Mouse (Mus musculus): ENCODE results near the gene Nckap1l. TPM values are rescaled to one million over a fixed set of nuclear protein-coding genes. Genes with fewer than 3 reads are reported as not detected.
"Not testable (repeated sequence)": the region's sequence is repeated elsewhere in the genome, so short reads cannot be mapped to it uniquely, and the experiment has no call there.

Nckap1l gene
- polyA plus RNA-seq (2015; fragmentation: Nextera tagmentation; extraction: Ambion mirVana) = 1.5 and 1.6 TPM in 2 replicates

DNA sequence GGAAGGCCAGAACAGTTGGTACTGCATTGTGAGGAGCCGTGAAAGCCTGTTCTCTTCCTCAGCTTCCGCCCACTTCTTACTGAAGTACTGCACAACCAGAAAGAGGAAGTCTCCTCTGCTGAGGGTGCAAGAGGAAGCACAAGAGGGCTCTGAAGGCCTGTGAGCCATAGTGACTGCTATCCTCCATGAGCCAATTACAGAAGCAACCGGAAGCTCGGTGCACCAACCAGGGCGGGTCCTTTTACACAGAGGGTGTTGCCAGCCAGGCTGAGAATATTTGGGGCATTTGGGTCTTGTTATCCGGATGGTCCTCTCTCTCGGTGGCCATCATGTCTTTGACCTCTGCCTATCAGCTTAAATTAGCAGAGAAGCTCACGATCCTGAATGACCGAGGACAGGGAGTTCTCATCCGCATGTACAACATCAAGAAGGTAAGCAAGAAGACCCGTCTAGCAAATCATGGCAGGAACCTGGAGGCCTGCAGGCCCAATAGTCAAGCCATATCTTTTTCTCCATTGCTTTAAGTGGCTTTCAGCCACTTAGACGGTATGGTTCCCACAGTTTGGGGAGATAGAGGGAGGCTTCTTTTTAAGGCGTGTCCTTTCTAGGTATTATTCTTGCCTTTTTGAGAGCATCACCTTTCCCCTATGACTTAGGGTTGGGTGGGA lies at the start of gene Nckap1l:
Nckap1l (plus strand) TSS at position 244 of the 668 bp plus-strand sequence.
- WGBS = 89% methylated on average over 13 of the region's 13 CpGs
- H3K4me3 ChIP-seq (ENCODE audit: low read depth, low read length) = no peak within 1 kb of the TSS
- no peak for ATAC-seq
- H3K36me3 ChIP-seq (ENCODE audit: control insufficient read depth, insufficient read depth, low read length) = no peaks in the 10 kb centered on the region
- H3K27me3 ChIP-seq (ENCODE audit: control insufficient read depth, insufficient read depth, low read depth, low read length) = no peaks in the 10 kb centered on the region
- H3K9me3 ChIP-seq (replicated peaks; ENCODE audit: control insufficient read depth, low read length, poor library complexity, severe bottlenecking) = no peaks in the 10 kb centered on the region
- H3K9ac ChIP-seq (ENCODE audit: low read depth, low read length) = no peak within 1 kb of the TSS
- no peak within 1 kb of the TSS for H3K27ac ChIP-seq (ENCODE audit: low read length)
- no peaks in the 10 kb centered on the region for H3K4me1 ChIP-seq (ENCODE audit: control insufficient read depth, insufficient read depth, low read length)
- H3K4me2 ChIP-seq (ENCODE audit: low read length) = no peak within 1 kb of the TSS

DNA sequence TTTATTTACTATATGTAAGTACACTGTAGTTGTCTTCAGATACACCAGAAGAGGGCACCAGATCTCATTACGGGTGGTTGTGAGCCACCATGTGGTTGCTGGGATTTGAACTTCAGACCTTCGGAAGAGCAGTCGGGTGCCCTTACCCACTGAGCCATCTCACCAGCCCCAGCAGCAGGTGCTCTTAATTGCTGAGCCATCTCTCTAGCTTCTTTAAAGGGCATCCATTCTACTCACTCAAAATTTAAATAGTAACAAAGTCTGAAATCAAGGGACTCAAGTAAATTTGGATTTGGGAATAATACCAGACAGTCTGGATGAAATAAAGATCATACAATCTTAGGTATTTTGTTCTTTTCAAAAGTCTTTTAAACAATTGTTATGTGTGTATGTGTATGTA lies 48.0 kb upstream of the Nckap1l start:
- WGBS = 97% methylated on average over 2 of the region's 3 CpGs

DNA sequence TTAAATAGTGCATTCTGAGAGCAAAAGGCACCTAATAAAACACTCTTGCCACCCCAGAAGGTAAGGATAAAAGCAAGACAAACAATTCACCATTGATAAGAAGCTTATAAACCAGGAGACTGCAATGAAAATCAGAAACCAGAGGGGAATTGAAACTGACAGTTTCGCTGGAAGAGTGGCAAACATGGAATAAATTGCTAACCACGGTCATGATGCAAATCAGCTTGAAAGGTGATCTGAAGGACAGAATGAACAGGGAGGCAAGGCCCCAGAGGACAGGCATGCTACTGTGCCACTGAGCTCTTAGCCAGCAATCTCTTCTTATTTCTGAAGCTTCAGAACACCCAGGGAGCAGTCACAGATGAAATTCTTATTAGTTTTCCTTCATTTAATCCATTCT lies 26.6 kb upstream of the Nckap1l start:
- no peak overlapping the region for H3K27ac ChIP-seq (ENCODE audit: low read length)
- H3K27me3 ChIP-seq (ENCODE audit: control insufficient read depth, insufficient read depth, low read depth, low read length) = no peaks in the 10 kb centered on the region
- H3K4me2 ChIP-seq (ENCODE audit: low read length) = no peak overlapping the region
- no peak overlapping the region for H3K9ac ChIP-seq (ENCODE audit: low read depth, low read length)
- no peak overlapping the region for H3K4me3 ChIP-seq (ENCODE audit: low read depth, low read length)
- no peaks in the 10 kb centered on the region for H3K9me3 ChIP-seq (replicated peaks; ENCODE audit: control insufficient read depth, low read length, poor library complexity, severe bottlenecking)
- no peaks in the 10 kb centered on the region for H3K36me3 ChIP-seq (ENCODE audit: control insufficient read depth, insufficient read depth, low read length)
- peaks cover 8% of the 10 kb centered on the region for H3K4me1 ChIP-seq (ENCODE audit: control insufficient read depth, insufficient read depth, low read length)
- 21% methylated on average over 2 of the region's 2 CpGs for WGBS
- no peak for ATAC-seq

More for the DNA sequence above, 48.0 kb upstream of the Nckap1l start:
- not testable (repeated sequence) for H3K4me2 ChIP-seq (ENCODE audit: low read length); H3K9me3 ChIP-seq (replicated peaks; ENCODE audit: control insufficient read depth, low read length, poor library complexity, severe bottlenecking); H3K4me3 ChIP-seq (ENCODE audit: low read depth, low read length); H3K4me1 ChIP-seq (ENCODE audit: control insufficient read depth, insufficient read depth, low read length); ATAC-seq; H3K36me3 ChIP-seq (ENCODE audit: control insufficient read depth, insufficient read depth, low read length); H3K9ac ChIP-seq (ENCODE audit: low read depth, low read length); H3K27me3 ChIP-seq (ENCODE audit: control insufficient read depth, insufficient read depth, low read depth, low read length); H3K27ac ChIP-seq (ENCODE audit: low read length)

DNA sequence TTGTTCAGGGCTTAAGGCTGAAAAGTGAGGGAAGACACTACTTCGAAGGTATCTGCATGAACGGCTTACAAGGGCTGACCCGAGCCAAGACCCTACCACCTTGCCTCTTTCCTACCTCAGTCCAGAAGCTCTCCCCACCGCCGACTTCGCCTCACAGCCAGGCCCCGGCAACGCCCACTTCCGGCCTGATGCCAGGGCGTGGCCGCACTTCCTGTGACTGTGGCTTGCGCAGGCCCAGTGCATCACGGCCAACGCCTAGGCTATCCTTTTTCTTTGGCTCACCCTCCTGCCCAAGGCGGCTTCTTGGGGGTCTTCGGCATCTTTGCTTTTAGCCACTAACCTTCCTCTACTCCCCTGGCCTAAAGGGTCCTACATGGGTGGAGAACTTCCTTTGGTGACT lies 23.4 kb upstream of the Nckap1l start, which contains the start of gene Gtsf1:
Gtsf1 (minus strand) TSS at position 230 of the 400 bp plus-strand sequence.
- Histone ChIP-seq H3K27me3 (ENCODE audit: control insufficient read depth, insufficient read depth, low read depth, low read length) (no peaks in the 10 kb centered on the region), H3K4me3 (ENCODE audit: low read depth, low read length) (no peak within 1 kb of the TSS), H3K4me1 (ENCODE audit: control insufficient read depth, insufficient read depth, low read length) (peaks cover 8% of the 10 kb centered on the region), H3K9ac (ENCODE audit: low read depth, low read length) (no peak within 1 kb of the TSS), H3K4me2 (ENCODE audit: low read length) (no peak within 1 kb of the TSS), H3K9me3 (replicated peaks; ENCODE audit: control insufficient read depth, low read length, poor library complexity, severe bottlenecking) (no peaks in the 10 kb centered on the region), H3K36me3 (ENCODE audit: control insufficient read depth, insufficient read depth, low read length) (no peaks in the 10 kb centered on the region), H3K27ac (ENCODE audit: low read length) (no peak within 1 kb of the TSS)
- ATAC-seq = no peak
- 95% methylated on average over 16 of the region's 16 CpGs for WGBS

DNA sequence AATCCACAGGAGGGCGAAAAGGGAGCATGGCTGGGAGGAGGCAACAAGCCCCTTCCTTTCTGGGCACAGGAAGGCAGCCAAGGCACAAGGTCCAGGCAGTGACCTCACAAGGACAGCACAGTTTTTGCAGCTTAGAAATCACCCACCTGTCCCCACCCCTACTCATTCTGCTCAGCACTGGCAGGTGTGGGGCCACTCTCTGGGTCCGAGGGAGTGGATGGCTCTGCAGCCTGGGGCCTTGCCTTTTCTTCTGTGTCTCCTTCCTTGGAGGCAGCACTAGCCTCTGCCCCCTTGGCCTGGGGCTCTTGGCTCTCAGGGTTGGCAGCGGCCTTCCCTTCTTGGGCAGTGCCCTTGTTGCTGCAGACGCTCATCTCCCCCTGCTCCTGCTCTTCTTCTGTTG lies 7.6 kb upstream of the Nckap1l start:
- H3K9ac ChIP-seq (ENCODE audit: low read depth, low read length); H3K4me3 ChIP-seq (ENCODE audit: low read depth, low read length); H3K27me3 ChIP-seq (ENCODE audit: control insufficient read depth, insufficient read depth, low read depth, low read length); H3K9me3 ChIP-seq (replicated peaks; ENCODE audit: control insufficient read depth, low read length, poor library complexity, severe bottlenecking); H3K36me3 ChIP-seq (ENCODE audit: control insufficient read depth, insufficient read depth, low read length); H3K27ac ChIP-seq (ENCODE audit: low read length); ATAC-seq; H3K4me2 ChIP-seq (ENCODE audit: low read length); H3K4me1 ChIP-seq (ENCODE audit: control insufficient read depth, insufficient read depth, low read length): not testable (repeated sequence)
- 81% methylated on average over 3 of the region's 4 CpGs for WGBS

DNA sequence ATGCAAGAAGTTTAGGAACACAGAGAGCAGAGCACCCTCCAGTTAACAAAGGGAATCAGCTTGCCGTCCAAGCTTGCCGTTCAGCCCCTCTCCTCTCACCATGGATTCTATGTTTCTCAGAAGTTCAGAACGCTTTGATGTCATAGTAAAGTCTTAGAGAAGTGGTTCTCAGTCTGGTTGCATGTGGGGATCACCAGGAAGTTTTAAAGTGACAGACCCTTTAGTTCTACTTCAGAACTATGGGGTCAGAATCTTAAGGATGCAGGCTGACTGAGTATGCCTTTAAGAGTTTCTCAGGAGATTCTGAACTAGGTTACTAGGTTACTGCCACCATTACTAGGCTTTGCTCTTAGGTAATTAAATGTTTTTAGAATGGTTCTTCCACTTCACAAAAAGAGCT lies 5.2 kb upstream of the Nckap1l start, which contains the start of gene Gtsf2:
Gtsf2 (minus strand) TSS at position 101 of the 400 bp plus-strand sequence.
- Histone ChIP-seq H3K27me3 (ENCODE audit: control insufficient read depth, insufficient read depth, low read depth, low read length) (no peaks in the 10 kb centered on the region), H3K36me3 (ENCODE audit: control insufficient read depth, insufficient read depth, low read length) (no peaks in the 10 kb centered on the region), H3K27ac (ENCODE audit: low read length) (no peak within 1 kb of the TSS), H3K9ac (ENCODE audit: low read depth, low read length) (no peak within 1 kb of the TSS), H3K9me3 (replicated peaks; ENCODE audit: control insufficient read depth, low read length, poor library complexity, severe bottlenecking) (no peaks in the 10 kb centered on the region), H3K4me3 (ENCODE audit: low read depth, low read length) (no peak within 1 kb of the TSS), H3K4me1 (ENCODE audit: control insufficient read depth, insufficient read depth, low read length) (no peaks in the 10 kb centered on the region), H3K4me2 (ENCODE audit: low read length) (no peak within 1 kb of the TSS)
- ATAC-seq = no peak
- 8% methylated on average over 3 of the region's 3 CpGs for WGBS

DNA sequence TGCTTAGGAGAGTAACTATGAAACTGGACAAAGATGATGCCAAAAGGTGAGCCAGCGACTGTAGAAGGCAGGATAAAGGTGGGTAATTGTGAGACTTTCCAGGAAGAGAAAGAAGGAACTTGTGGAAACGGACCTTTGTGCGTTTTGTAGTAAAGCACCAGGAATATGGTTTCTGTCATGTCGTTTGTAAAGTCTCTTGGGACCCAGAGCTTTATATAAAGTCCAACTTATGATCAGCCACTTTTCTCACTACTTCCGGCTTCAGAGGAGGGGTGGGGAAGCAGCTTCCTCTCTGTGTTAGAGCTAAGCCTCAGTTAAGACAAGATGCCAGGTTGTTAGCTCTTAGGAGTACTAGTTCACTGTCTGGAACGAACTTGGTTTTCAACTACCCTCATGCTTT lies 855 bp downstream of the Nckap1l start:
- WGBS = 91% methylated on average over 6 of the region's 6 CpGs
- Histone ChIP-seq H3K36me3 (ENCODE audit: control insufficient read depth, insufficient read depth, low read length) (no peaks in the 10 kb centered on the region), H3K9me3 (replicated peaks; ENCODE audit: control insufficient read depth, low read length, poor library complexity, severe bottlenecking) (no peaks in the 10 kb centered on the region), H3K27me3 (ENCODE audit: control insufficient read depth, insufficient read depth, low read depth, low read length) (no peaks in the 10 kb centered on the region), H3K27ac (ENCODE audit: low read length) (no peak overlapping the region), H3K4me1 (ENCODE audit: control insufficient read depth, insufficient read depth, low read length) (no peaks in the 10 kb centered on the region), H3K4me3 (ENCODE audit: low read depth, low read length) (no peak overlapping the region), H3K9ac (ENCODE audit: low read depth, low read length) (no peak overlapping the region), H3K4me2 (ENCODE audit: low read length) (no peak overlapping the region)
- ATAC-seq = no peak

DNA sequence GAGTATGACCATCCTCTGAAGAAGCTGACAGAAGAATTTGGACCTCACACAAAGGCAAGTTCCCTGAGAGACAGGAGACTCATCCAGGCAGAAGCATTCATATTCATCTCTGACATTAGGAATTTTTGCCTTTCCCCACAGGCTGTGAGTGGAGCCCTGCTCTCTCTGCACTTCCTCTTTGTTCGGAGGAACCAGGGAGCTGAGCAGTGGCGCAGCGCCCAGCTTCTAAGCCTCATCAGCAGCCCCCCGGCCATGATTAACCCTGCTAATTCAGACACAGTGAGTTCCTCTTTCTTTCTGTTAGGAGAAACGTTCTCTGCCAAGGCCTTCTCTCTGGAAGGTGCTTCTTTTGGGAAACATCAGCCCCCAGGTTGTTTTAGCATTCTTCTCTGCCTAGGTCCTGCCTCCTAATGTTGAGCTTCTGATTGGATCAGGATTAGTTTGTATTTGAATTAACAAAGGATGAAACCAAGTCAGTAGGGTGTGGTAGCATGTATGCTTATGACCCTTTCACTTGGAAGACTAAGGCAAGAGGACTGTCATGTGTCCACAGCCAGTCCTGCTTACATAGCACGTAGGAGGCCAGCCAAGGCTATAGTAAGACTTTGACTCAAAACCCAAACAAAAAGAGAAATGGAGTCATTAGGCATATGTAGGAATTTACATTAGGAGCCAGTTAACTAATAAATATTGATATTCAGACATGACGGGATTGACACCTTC lies 9.1 kb downstream of the Nckap1l start:
- H3K9ac ChIP-seq (ENCODE audit: low read depth, low read length) = no peak overlapping the region
- H3K4me2 ChIP-seq (ENCODE audit: low read length) = no peak overlapping the region
- 65% methylated on average over 7 of the region's 7 CpGs for WGBS
- no peaks in the 10 kb centered on the region for H3K4me1 ChIP-seq (ENCODE audit: control insufficient read depth, insufficient read depth, low read length)
- no peaks in the 10 kb centered on the region for H3K36me3 ChIP-seq (ENCODE audit: control insufficient read depth, insufficient read depth, low read length)
- no peak overlapping the region for H3K4me3 ChIP-seq (ENCODE audit: low read depth, low read length)
- H3K27me3 ChIP-seq (ENCODE audit: control insufficient read depth, insufficient read depth, low read depth, low read length) = no peaks in the 10 kb centered on the region
- no peaks in the 10 kb centered on the region for H3K9me3 ChIP-seq (replicated peaks; ENCODE audit: control insufficient read depth, low read length, poor library complexity, severe bottlenecking)
- no peak overlapping the region for H3K27ac ChIP-seq (ENCODE audit: low read length)
- no peak for ATAC-seq

DNA sequence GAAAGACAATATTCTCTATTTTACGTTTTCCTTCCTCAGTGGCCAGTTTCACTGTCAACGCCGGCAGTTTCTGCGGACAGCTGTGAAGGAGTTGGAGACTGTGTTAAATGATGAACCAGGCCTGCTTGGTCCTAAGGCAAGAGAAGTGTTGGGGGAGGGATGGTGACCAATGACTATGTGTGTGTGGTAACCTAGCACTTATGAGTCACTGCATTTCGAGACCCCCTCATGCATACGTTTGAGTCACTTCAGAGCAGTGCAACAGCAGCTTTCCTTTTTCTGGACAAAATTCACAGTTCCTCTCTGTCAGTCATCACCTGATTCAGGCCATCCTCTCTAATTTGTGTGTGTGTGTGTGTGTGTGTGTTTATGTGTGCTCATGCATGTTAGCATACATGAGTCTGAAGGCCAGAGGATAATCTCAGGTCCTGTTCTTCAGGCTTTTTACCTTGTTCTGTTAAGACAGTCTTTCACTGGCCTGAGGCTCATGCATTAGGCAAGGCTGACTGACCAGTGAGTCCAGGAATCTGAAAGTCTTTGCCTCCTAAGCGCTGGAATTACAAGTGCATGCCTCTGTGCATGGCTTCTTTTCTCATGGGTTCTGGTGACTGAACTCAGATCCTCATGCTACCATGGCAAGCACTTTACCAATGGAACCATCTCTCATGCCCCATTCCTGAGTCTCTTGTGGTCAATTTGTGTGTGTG lies 18.0 kb downstream of the Nckap1l start:
- no peak overlapping the region for H3K27ac ChIP-seq (ENCODE audit: low read length)
- no peak for ATAC-seq
- WGBS = 86% methylated on average over 7 of the region's 7 CpGs
- H3K4me1 ChIP-seq (ENCODE audit: control insufficient read depth, insufficient read depth, low read length) = no peaks in the 10 kb centered on the region
- no peak overlapping the region for H3K4me2 ChIP-seq (ENCODE audit: low read length)
- no peaks in the 10 kb centered on the region for H3K27me3 ChIP-seq (ENCODE audit: control insufficient read depth, insufficient read depth, low read depth, low read length)
- H3K4me3 ChIP-seq (ENCODE audit: low read depth, low read length) = no peak overlapping the region
- no peaks in the 10 kb centered on the region for H3K36me3 ChIP-seq (ENCODE audit: control insufficient read depth, insufficient read depth, low read length)
- no peak overlapping the region for H3K9ac ChIP-seq (ENCODE audit: low read depth, low read length)
- H3K9me3 ChIP-seq (replicated peaks; ENCODE audit: control insufficient read depth, low read length, poor library complexity, severe bottlenecking) = no peaks in the 10 kb centered on the region

Measured in midbrain, embryonic 16.5 days (tissue).